Mouse (Mus musculus) embryonic facial prominence, embryonic 11.5 days (tissue): Measurements from ENCODE around the gene Mrps14. TPM values are rescaled to one million over a fixed set of nuclear protein-coding genes. Genes with fewer than 3 reads are reported as not detected.

Experiments
- ATAC-seq: fragments of 200-750 bp; cut with Nextera tagmentation; replicated peaks from 2 replicates; pipeline ENCODE4 v1.8.0; 2017; ENCODE audit warnings: low read depth; ENCODE audit not compliant: insufficient number of reproducible peaks, low FRiP score, low TSS enrichment
- DNase-seq: peaks from one replicate; pipeline ENCODE4 v3.0.0-alpha.2; 2015; ENCODE audit warnings: low spot score
- H3K27ac ChIP-seq: fragments of 300-500 bp; sonication (generic); replicated peaks from 2 replicates; pipeline ENCODE4 v1.5.1; 2014; ENCODE audit warnings: mild to moderate bottlenecking, low read depth, low read length, control low read depth
- H3K27me3 ChIP-seq: fragments of 300-500 bp; sonication (generic); 2 replicates; pipeline ENCODE4 v1.6.1; 2014; ENCODE audit warnings: mild to moderate bottlenecking, low read length, moderate library complexity, mixed read lengths; ENCODE audit not compliant: control insufficient read depth, insufficient read depth
- H3K36me3 ChIP-seq: fragments of 300-500 bp; sonication (generic); replicated peaks from 2 replicates; pipeline ENCODE4 v1.6.1; 2014; ENCODE audit warnings: low read depth, mild to moderate bottlenecking, low read length, moderate library complexity, mixed read lengths; ENCODE audit not compliant: control insufficient read depth, insufficient read depth
- H3K4me1 ChIP-seq: fragments of 300-500 bp; sonication (generic); 2 replicates; pipeline ENCODE4 v1.6.1; 2014; ENCODE audit warnings: low read length, mixed read lengths; ENCODE audit not compliant: control insufficient read depth, insufficient read depth
- H3K4me2 ChIP-seq: fragments of 300-500 bp; sonication (generic); 2 replicates; pipeline ENCODE4 v1.6.1; 2014; ENCODE audit warnings: low read depth, mild to moderate bottlenecking, control low read depth, low read length, moderate library complexity
- H3K4me3 ChIP-seq: fragments of 300-500 bp; sonication (generic); 2 replicates; pipeline ENCODE4 v1.5.1; 2014; ENCODE audit warnings: low read depth, low read length, control low read depth
- H3K9ac ChIP-seq: fragments of 300-500 bp; sonication (generic); replicated peaks from 2 replicates; pipeline ENCODE4 v1.6.1; 2014; ENCODE audit warnings: mild to moderate bottlenecking, control low read depth, low read length
- H3K9me3 ChIP-seq: fragments of 300-500 bp; sonication (generic); replicated peaks from 2 replicates; pipeline ENCODE4 v1.6.1; 2016; ENCODE audit warnings: mild to moderate bottlenecking, low read length, inconsistent platforms, mixed read lengths; ENCODE audit not compliant: control insufficient read depth
- WGBS: fragments of 180-500 bp; shearing (Covaris S2); extraction: QIAGEN DNeasy Blood & Tissue Kit; methylation state at CpG from one replicate; pipeline ENCODE4 v1.1.7; 2014; 5-methylcytosine and 5-hydroxymethylcytosine counted together
- polyA plus RNA-seq: library from polyadenylated mRNA; unstranded; fragments of >200 nt; fragmentation: Nextera tagmentation; extraction: Ambion mirVana; gene quantifications from 2 replicates; pipeline ENCODE4 v1.2.1, GENCODE M21; 2014

The Mrps14 gene
- polyA plus RNA-seq, result 244 and 248 TPM in 2 replicates

- H3K36me3 ChIP-seq, result no peaks in the 10 kb centered on the region
- peak; percentile 99 for ATAC-seq
Measured at GRCm38 (mm10) chr1:160194529-160195336, at the start of gene Mrps14. Mrps14 (plus strand) TSS chr1:160195215.

GRCm38 (mm10) chr1:160145606-160146005 is 49.4 kb upstream of the Mrps14 start:
- 75% methylated on average over 3 of the region's 3 CpGs for WGBS
- Histone ChIP-seq H3K9me3 (no peaks in the 10 kb centered on the region), H3K27me3 (no peaks in the 10 kb centered on the region), H3K4me1 (no peaks in the 10 kb centered on the region; the same call in 1 of the 2 replicates), H3K9ac (no peak overlapping the region), H3K27ac (no peak overlapping the region), H3K36me3 (no peaks in the 10 kb centered on the region), H3K4me3 (no peak overlapping the region), H3K4me2 (no peak overlapping the region)
- DNase-seq, result no peak
- ATAC-seq, result no peak

More at GRCm38 (mm10) chr1:160194529-160195336, at the start of gene Mrps14:
- no peaks in the 10 kb centered on the region for H3K4me1 ChIP-seq
- peak within 1 kb of the TSS; percentile 72 for H3K4me2 ChIP-seq
- H3K9me3 ChIP-seq, result no peaks in the 10 kb centered on the region
- no peaks in the 10 kb centered on the region for H3K27me3 ChIP-seq
- H3K27ac ChIP-seq, result peak within 1 kb of the TSS; percentile 59; the same call in 1 of the 2 replicates
- peak within 1 kb of the TSS; percentile 80 for H3K4me3 ChIP-seq
- 8% methylated on average over 31 of the region's 31 CpGs for WGBS
- H3K9ac ChIP-seq, result peak within 1 kb of the TSS; percentile 81
- peak; percentile 98 for DNase-seq

GRCm38 (mm10) chr1:160147274-160147673 is 47.7 kb upstream of the Mrps14 start:
- ATAC-seq (no peak), DNase-seq (no peak)
- H3K36me3 ChIP-seq, result no peaks in the 10 kb centered on the region
- no peak overlapping the region for H3K4me3 ChIP-seq
- no peaks in the 10 kb centered on the region for H3K9me3 ChIP-seq
- no peak overlapping the region for H3K9ac ChIP-seq
- 83% methylated on average over 7 of the region's 7 CpGs for WGBS
- no peak overlapping the region for H3K27ac ChIP-seq
- no peaks in the 10 kb centered on the region; the same call in 1 of the 2 replicates for H3K4me1 ChIP-seq
- H3K4me2 ChIP-seq, result no peak overlapping the region
- no peaks in the 10 kb centered on the region for H3K27me3 ChIP-seq

- WGBS, result 40% methylated on average over 11 of the region's 11 CpGs
- Histone ChIP-seq H3K4me1 (no peaks in the 10 kb centered on the region; the same call in 1 of the 2 replicates), H3K27ac (no peak overlapping the region), H3K4me2 (no peak overlapping the region), H3K4me3 (no peak overlapping the region), H3K36me3 (no peaks in the 10 kb centered on the region), H3K27me3 (no peaks in the 10 kb centered on the region), H3K9me3 (no peaks in the 10 kb centered on the region), H3K9ac (no peak overlapping the region)
- ATAC-seq, result no peak
- DNase-seq, result peak; percentile 18
Measured at GRCm38 (mm10) chr1:160149291-160149906, 45.6 kb upstream of the Mrps14 start.

GRCm38 (mm10) chr1:160150726-160151125 is 44.3 kb upstream of the Mrps14 start:
- H3K9ac ChIP-seq, result no peak overlapping the region
- H3K4me2 ChIP-seq, result no peak overlapping the region
- WGBS, result 81% methylated on average over 3 of the region's 3 CpGs
- H3K27ac ChIP-seq, result no peak overlapping the region
- H3K9me3 ChIP-seq, result no peaks in the 10 kb centered on the region
- ATAC-seq (no peak), DNase-seq (no peak)
- no peaks in the 10 kb centered on the region for H3K36me3 ChIP-seq
- H3K4me3 ChIP-seq, result no peak overlapping the region
- no peaks in the 10 kb centered on the region; the same call in 1 of the 2 replicates for H3K4me1 ChIP-seq
- H3K27me3 ChIP-seq, result no peaks in the 10 kb centered on the region

GRCm38 (mm10) chr1:160153480-160153879 is 41.5 kb upstream of the Mrps14 start, which contains the start of gene Tnn:
Tnn (minus strand) TSS chr1:160153580.
- H3K4me2 ChIP-seq, result no peak within 1 kb of the TSS
- no peaks in the 10 kb centered on the region; the same call in 1 of the 2 replicates for H3K4me1 ChIP-seq
- no peak within 1 kb of the TSS for H3K27ac ChIP-seq
- DNase-seq (no peak), ATAC-seq (no peak)
- 61% methylated on average over 8 of the region's 8 CpGs for WGBS
- H3K9me3 ChIP-seq, result no peaks in the 10 kb centered on the region
- no peak within 1 kb of the TSS for H3K4me3 ChIP-seq
- H3K27me3 ChIP-seq, result no peaks in the 10 kb centered on the region
- H3K36me3 ChIP-seq, result no peaks in the 10 kb centered on the region
- no peak within 1 kb of the TSS for H3K9ac ChIP-seq

GRCm38 (mm10) chr1:160158190-160158589 is 36.8 kb upstream of the Mrps14 start:
- H3K27me3 ChIP-seq, result no peaks in the 10 kb centered on the region
- H3K4me1 ChIP-seq, result no peaks in the 10 kb centered on the region
- no peaks in the 10 kb centered on the region for H3K36me3 ChIP-seq
- ATAC-seq, result no peak
- 93% methylated on average over 2 of the region's 2 CpGs for WGBS
- H3K9ac ChIP-seq, result no peak overlapping the region
- no peak overlapping the region for H3K4me2 ChIP-seq
- H3K4me3 ChIP-seq, result no peak overlapping the region
- H3K9me3 ChIP-seq, result no peaks in the 10 kb centered on the region
- no peak overlapping the region for H3K27ac ChIP-seq
- no peak for DNase-seq

- Histone ChIP-seq H3K4me3 (no peak overlapping the region), H3K9ac (no peak overlapping the region), H3K27me3 (no peaks in the 10 kb centered on the region), H3K4me2 (no peak overlapping the region), H3K9me3 (no peaks in the 10 kb centered on the region), H3K36me3 (no peaks in the 10 kb centered on the region), H3K4me1 (no peaks in the 10 kb centered on the region), H3K27ac (no peak overlapping the region)
- 59% methylated on average over 4 of the region's 5 CpGs for WGBS
- no peak for ATAC-seq
- DNase-seq, result no peak
Measured at GRCm38 (mm10) chr1:160166600-160166999, 28.4 kb upstream of the Mrps14 start.
